Mouse (Mus musculus): ENCODE results near the gene Rnf43. TPM values are rescaled to one million over a fixed set of nuclear protein-coding genes. Genes with fewer than 3 reads are reported as not detected.

The Rnf43 gene
- total and polyA plus RNA-seq, 3 experiments = 14.6 to 17.3 TPM; not detected in 1

DNA sequence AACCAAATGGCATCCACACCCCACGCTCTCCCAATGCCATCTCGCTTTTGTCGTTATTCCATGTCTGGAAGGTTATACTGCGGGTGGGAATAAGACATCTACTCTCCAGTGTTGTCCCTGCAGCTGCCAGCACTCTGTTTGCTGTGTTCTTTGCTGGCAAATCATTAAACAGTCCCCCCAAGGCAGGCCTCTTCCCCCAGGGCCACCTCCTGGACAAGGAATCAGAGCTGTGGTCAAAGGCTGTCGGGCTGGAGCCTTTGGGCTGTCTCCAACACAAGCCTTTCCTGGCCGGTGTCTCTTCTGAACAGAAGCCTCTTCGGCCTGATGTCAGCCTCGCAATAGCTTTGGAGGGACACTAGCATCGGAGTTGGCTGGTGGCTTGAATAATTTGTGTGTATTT, 41.8 kb downstream of the Rnf43 start:
- Histone ChIP-seq H3K27ac (ENCODE audit: control insufficient read depth, low read depth, low read length) (no peak overlapping the region), H3K4me1 (ENCODE audit: control insufficient read depth in 1 of 2, insufficient read depth in 2 of 2, low read length in 2 of 2) (peaks cover 7 to 9% of the 10 kb centered on the region in 2 experiments), H3K9ac (ENCODE audit: control insufficient read depth, low read depth, low read length, poor library complexity, severe bottlenecking) (no peak overlapping the region)

DNA sequence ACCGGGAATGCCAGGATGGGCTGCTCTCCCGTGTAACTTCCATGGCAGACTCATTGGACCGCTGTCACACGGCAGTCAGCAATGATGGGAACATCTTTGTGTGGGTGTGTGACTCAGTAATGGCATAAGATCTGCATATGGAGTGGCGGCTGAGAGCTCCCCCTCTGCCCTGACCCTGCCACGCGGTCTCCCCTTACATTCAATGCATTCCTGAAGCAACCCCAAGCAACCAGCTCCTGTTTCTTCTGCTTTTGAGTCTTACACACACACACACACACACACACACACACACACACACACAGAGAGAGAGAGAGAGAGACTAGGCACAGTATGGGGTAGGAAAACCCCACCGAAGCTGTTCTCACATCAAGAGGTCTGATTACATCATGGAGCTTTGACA, 45.0 kb downstream of the Rnf43 start:
- TF ChIP-seq USF1 (IDR thresholded peaks at IDR 0.05; ENCODE audit: low read depth, low read length) (no peak), ZNF384 (IDR thresholded peaks at IDR 0.05; ENCODE audit: low read depth, low read length) (no peak), MXI1 (IDR thresholded peaks at IDR 0.05; ENCODE audit: low read depth, low read length) (no peak), CHD1 (IDR thresholded peaks at IDR 0.05; ENCODE audit: low read depth, low read length) (no peak), ZMIZ1 (IDR thresholded peaks at IDR 0.05; ENCODE audit: low read depth, low read length) (no peak), UBTF (IDR thresholded peaks at IDR 0.05; ENCODE audit: borderline replicate concordance, insufficient read depth, low read depth, low read length) (no peak), E2F4 (IDR thresholded peaks at IDR 0.05; ENCODE audit: borderline replicate concordance, low read depth, low read length) (no peak), MAZ (IDR thresholded peaks at IDR 0.05; ENCODE audit: low read depth, low read length) (no peak), SMC3 (IDR thresholded peaks at IDR 0.05; ENCODE audit: low read depth, low read length) (no peak), JUND (IDR thresholded peaks at IDR 0.05; ENCODE audit: low read depth, low read length) (no peak), GABPA (IDR thresholded peaks at IDR 0.05; ENCODE audit: low read depth, low read length) (no peak), TBP (IDR thresholded peaks at IDR 0.05; ENCODE audit: low read depth, low read length) (no peak), NELFE (IDR thresholded peaks at IDR 0.05; ENCODE audit: low read depth, low read length) (no peak), NRF1 (IDR thresholded peaks at IDR 0.05; ENCODE audit: insufficient read depth, low read depth, low read length, poor library complexity, severe bottlenecking) (no peak), ZKSCAN1 (IDR thresholded peaks at IDR 0.05; ENCODE audit: low read depth, low read length) (no peak)
- Histone ChIP-seq H3K9ac (ENCODE audit: control insufficient read depth, low read depth, low read length, poor library complexity, severe bottlenecking) (no peak overlapping the region), H3K4me3 (ENCODE audit: control insufficient read depth in 1 of 2, insufficient read depth in 1 of 2, low read depth in 2 of 2, low read length in 2 of 2) (no peak overlapping the region), H3K27ac (ENCODE audit: control insufficient read depth, low read depth, low read length) (no peak overlapping the region), H3K9me3 (replicated peaks; ENCODE audit: insufficient read depth, low read length) (no peaks in the 10 kb centered on the region), H3K27me3 (ENCODE audit: control insufficient read depth in 1 of 2, insufficient read depth in 2 of 2, low read length in 2 of 2) (no peaks in the 10 kb centered on the region), H3K79me2 (ENCODE audit: control insufficient read depth, insufficient read depth, low read length, poor library complexity) (no peaks in the 10 kb centered on the region), H3K36me3 (ENCODE audit: control insufficient read depth in 1 of 2, insufficient read depth in 2 of 2, low read length in 2 of 2) (peaks cover 0 to 5% of the 10 kb centered on the region in 2 experiments; a peak in 2 of 4 replicates), H3K4me1 (ENCODE audit: control insufficient read depth in 1 of 2, insufficient read depth in 2 of 2, low read length in 2 of 2) (peaks cover 0 to 3% of the 10 kb centered on the region in 2 experiments; a peak in 1 of 4 replicates)
- no peak for DNase-seq (ENCODE audit: low read depth, low spot score)

More for the DNA sequence above, 41.8 kb downstream of the Rnf43 start:
- Histone ChIP-seq H3K9me3 (replicated peaks; ENCODE audit: insufficient read depth, low read length) (no peaks in the 10 kb centered on the region), H3K27me3 (ENCODE audit: control insufficient read depth in 1 of 2, insufficient read depth in 2 of 2, low read length in 2 of 2) (no peaks in the 10 kb centered on the region), H3K36me3 (ENCODE audit: control insufficient read depth in 1 of 2, insufficient read depth in 2 of 2, low read length in 2 of 2) (peaks cover 0 to 10% of the 10 kb centered on the region in 2 experiments; a peak in 2 of 4 replicates), H3K79me2 (ENCODE audit: control insufficient read depth, insufficient read depth, low read length, poor library complexity) (no peaks in the 10 kb centered on the region), H3K4me3 (ENCODE audit: control insufficient read depth in 1 of 2, insufficient read depth in 1 of 2, low read depth in 2 of 2, low read length in 2 of 2) (no peak overlapping the region)
- TF ChIP-seq TCF12 (IDR thresholded peaks at IDR 0.05; ENCODE audit: low read depth, low read length) (no peak), TBP (IDR thresholded peaks at IDR 0.05; ENCODE audit: low read depth, low read length) (no peak), CHD2 (IDR thresholded peaks at IDR 0.05; ENCODE audit: low read length) (no peak), GABPA (IDR thresholded peaks at IDR 0.05; ENCODE audit: low read depth, low read length) (no peak), MAX (IDR thresholded peaks at IDR 0.05; ENCODE audit: low read length) (no peak), TAL1 (IDR thresholded peaks at IDR 0.05; ENCODE audit: low read length) (no peak), RCOR1 (IDR thresholded peaks at IDR 0.05; ENCODE audit: low read depth, low read length) (no peak), CTCF (IDR thresholded peaks at IDR 0.05 in 2 of 3, conservative IDR thresholded peaks at IDR 0.05 in 1 of 3; ENCODE audit: control insufficient read depth in 1 of 3, insufficient read depth in 1 of 3, low read depth in 2 of 3, low read length in 3 of 3, poor library complexity in 1 of 3, severe bottlenecking in 1 of 3) (no peak), HCFC1 (IDR thresholded peaks at IDR 0.05; ENCODE audit: low read depth, low read length) (no peak), POLR2AphosphoS2 (IDR thresholded peaks at IDR 0.05; ENCODE audit: low read length) (no peak)
- DNase-seq (ENCODE audit: low read depth, low spot score) = no peak
